Mouse (Mus musculus) cortical plate, adult 2 months (tissue): ENCODE results near the gene Txn2.

Experiments
- CTCF ChIP-seq: fragments of 200-500 bp; IDR thresholded peaks from 2 replicates; pipeline ENCODE4 v1.5.1; 2011; ENCODE audit warnings: mild to moderate bottlenecking, control low read depth, low read length; ENCODE audit not compliant: insufficient read depth; ENCODE audit errors: extremely low read depth
- POLR2A ChIP-seq: fragments of 200-500 bp; IDR thresholded peaks from 2 replicates; pipeline ENCODE4 v1.6.1; 2011; ENCODE audit warnings: mild to moderate bottlenecking, low read length, control low read depth; ENCODE audit not compliant: insufficient read depth; ENCODE audit errors: extremely low read depth

DNA sequence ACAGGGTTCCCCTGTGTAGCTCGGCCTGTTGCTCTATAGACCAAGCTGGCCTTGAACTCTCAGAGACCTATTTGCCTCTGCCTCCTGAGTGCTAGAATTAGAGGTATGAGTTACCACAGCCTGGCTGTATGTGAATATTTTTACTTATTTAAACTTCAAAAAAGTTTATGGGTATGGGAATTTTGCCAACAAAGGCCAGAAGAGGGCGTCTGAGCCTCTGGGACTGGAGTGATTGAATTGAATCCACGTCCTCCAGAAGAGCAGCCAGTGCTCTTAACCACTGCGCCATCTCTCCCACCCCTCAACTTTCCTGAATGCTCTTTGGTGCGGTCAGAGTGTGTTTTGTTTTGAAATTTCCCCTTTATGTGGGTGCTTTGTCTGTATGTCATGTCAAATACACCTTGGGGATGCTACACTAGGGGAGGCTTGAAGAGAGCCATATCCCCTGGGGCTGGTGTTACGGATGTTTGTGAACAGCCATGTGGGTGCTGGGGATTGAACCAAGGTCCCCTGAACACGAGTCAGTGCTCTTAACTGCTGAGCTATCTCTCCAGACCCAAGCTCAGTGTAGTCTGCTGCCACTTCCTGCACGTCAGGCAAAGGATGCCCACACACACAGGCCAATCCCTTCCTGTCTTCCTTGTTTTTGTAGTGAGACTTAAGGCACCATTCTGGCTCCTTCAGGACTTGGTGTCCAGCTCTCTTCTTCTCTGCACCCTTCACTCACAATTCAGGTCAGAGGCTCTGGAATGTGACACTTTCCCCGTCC lies 5.4 kb downstream of the Txn2 start:
- no peak for TF ChIP-seq CTCF
- TF ChIP-seq POLR2A = no peak
